9 mouse cellular contexts compared by ENCODE assay signal in genomic region chr11:16752007-16752348, GRCm38 (mm10). TPM values are rescaled to one million over a fixed set of nuclear protein-coding genes. Genes with fewer than 3 reads are reported as not detected.
DNase-seq lines count a peak whose midpoint lies in the region; ATAC-seq lines count a peak whose summit lies in the region.
"Had no signal": no experiment of that assay in that cellular context is flagged by ENCODE, and none has a peak within 500 bp of the region (broad histone marks: within the 10 kb centered on the region; RNA-seq: fewer than 3 reads in every experiment).

Egfr (plus strand) TSS chr11:16752203.

- H3K27ac ChIP-seq in limb, embryonic 13.5 days: peak within 1 kb of the TSS; percentile 52; the same call in 1 of the 2 replicates
- no peak within 1 kb of the TSS for H3K27ac ChIP-seq in midbrain, embryonic 13.5 days
- H3K27ac ChIP-seq: macrophage had no signal

- H3K4me2 ChIP-seq in limb, embryonic 13.5 days (replicated peaks): peak within 1 kb of the TSS; percentile 90
- peak within 1 kb of the TSS; percentile 96 for H3K4me2 ChIP-seq in midbrain, embryonic 13.5 days (replicated peaks)

- ATAC-seq in limb, embryonic 13.5 days (ENCODE audit: low FRiP score, low read depth): peak; percentile 90
- peak; percentile 91 for ATAC-seq in midbrain, embryonic 13.5 days

- H3K9me3 ChIP-seq in limb, embryonic 13.5 days: no peaks in the 10 kb centered on the region
- no peaks in the 10 kb centered on the region for H3K9me3 ChIP-seq in midbrain, embryonic 13.5 days

- peaks cover 22% of the 10 kb centered on the region for H3K4me1 ChIP-seq in limb, embryonic 13.5 days
- H3K4me1 ChIP-seq in midbrain, embryonic 13.5 days (replicated peaks): peaks cover 17% of the 10 kb centered on the region

- peak within 1 kb of the TSS; percentile 70 for H3K4me3 ChIP-seq in limb, embryonic 13.5 days
- peak within 1 kb of the TSS; percentile 57 for H3K4me3 ChIP-seq in midbrain, embryonic 13.5 days (replicated peaks)

- no peaks in the 10 kb centered on the region for H3K36me3 ChIP-seq in limb, embryonic 13.5 days
- no peaks in the 10 kb centered on the region for H3K36me3 ChIP-seq in midbrain, embryonic 13.5 days

- peak within 1 kb of the TSS; percentile 81 for H3K9ac ChIP-seq in limb, embryonic 13.5 days
- H3K9ac ChIP-seq in midbrain, embryonic 13.5 days (replicated peaks): peak within 1 kb of the TSS; percentile 36

- peak; percentile 9 for DNase-seq in cerebellum, adult 11-12 months
- no peak for DNase-seq in cerebellum, adult 11 months
- DNase-seq in embryo, embryonic 11.5 days (ENCODE audit: low read depth, low spot score): peak; percentile 17
- DNase-seq in heart, adult 18-20 months: peak; percentile 84 to 90
- DNase-seq in kidney, adult 11 months: peak; percentile 81
- peak; percentile 72 for DNase-seq in testis, postnatal 10 days (ENCODE audit: low spot score)

- 1% methylated on average over 21 of the region's 21 CpGs for WGBS in limb, embryonic 13.5 days
- WGBS in midbrain, embryonic 13.5 days: 2% methylated on average over 21 of the region's 21 CpGs

- peaks cover 44% of the 10 kb centered on the region for H3K27me3 ChIP-seq in limb, embryonic 13.5 days
- H3K27me3 ChIP-seq in midbrain, embryonic 13.5 days: peaks cover 48% of the 10 kb centered on the region

RNA-seq across cellular contexts. Expression of gene Egfr, which starts in this region (rescaled TPM):
- total RNA-seq in heart, adult 18-20 months (2021): 1 to 10 TPM; 7.8 to 8.2 TPM
- 16.4 and 17.0 TPM in 2 replicates for polyA plus RNA-seq in limb, embryonic 13.5 days (2015; fragmentation: Nextera tagmentation; extraction: Ambion mirVana)
- 1.5 and 1.7 TPM in 2 replicates for polyA plus RNA-seq in midbrain, embryonic 13.5 days (2015; fragmentation: Nextera tagmentation; extraction: Ambion mirVana)
